Mouse (Mus musculus): ENCODE data around the gene Ovol2. TPM values are rescaled to one million over a fixed set of nuclear protein-coding genes. Genes with fewer than 3 reads are reported as not detected.
A peak's percentile ranks its signal among the peaks of the same experiment; 100 is the strongest.

Ovol2 gene
- polyA plus RNA-seq, 1 experiment from 2014 or later, result 1.2 TPM

GRCm38 (mm10) chr2:144272088-144272487, 59.9 kb downstream of the Ovol2 start:
- Histone ChIP-seq H3K27ac (ENCODE audit: low read length) (no peak overlapping the region), H3K4me2 (ENCODE audit: low read depth, low read length) (no peak overlapping the region), H3K36me3 (ENCODE audit: control insufficient read depth, insufficient read depth, low read length) (peaks cover 3% of the 10 kb centered on the region; the same call in 1 of the 2 replicates), H3K27me3 (replicated peaks; ENCODE audit: control insufficient read depth, insufficient read depth, low read length) (no peaks in the 10 kb centered on the region), H3K4me1 (ENCODE audit: control insufficient read depth, insufficient read depth, low read length) (peaks cover 14% of the 10 kb centered on the region), H3K9ac (ENCODE audit: low read depth, low read length) (peak overlapping the region; percentile 2; the same call in 1 of the 2 replicates), H3K9me3 (ENCODE audit: control insufficient read depth, low read length) (no peaks in the 10 kb centered on the region), H3K4me3 (ENCODE audit: low read length) (no peak overlapping the region)
- no peak for ATAC-seq
- 87% methylated on average over 12 of the region's 12 CpGs for WGBS

- WGBS, result under 1% methylated on average over 87 of the region's 93 CpGs
- H3K9me3 ChIP-seq (ENCODE audit: control insufficient read depth, low read length), result no peaks in the 10 kb centered on the region
Measured at GRCm38 (mm10) chr2:144270507-144271420, 61.2 kb downstream of the Ovol2 start, which contains the start of the genes Mgme1 and Snx5. Mgme1 (plus strand) TSS chr2:144270663. Snx5 (minus strand) TSS chr2:144270906.

GRCm38 (mm10) chr2:144269679-144270475, 62.1 kb downstream of the Ovol2 start:
- H3K4me2 ChIP-seq (ENCODE audit: low read depth, low read length), result peak overlapping the region; percentile 64

More at GRCm38 (mm10) chr2:144270507-144271420, 61.2 kb downstream of the Ovol2 start, which contains the start of the genes Mgme1 and Snx5:
- H3K4me3 ChIP-seq (ENCODE audit: low read length), result peak within 1 kb of the TSS; percentile 93
- H3K36me3 ChIP-seq (ENCODE audit: control insufficient read depth, insufficient read depth, low read length), result no peaks in the 10 kb centered on the region
- peak within 1 kb of the TSS; percentile 99 for H3K9ac ChIP-seq (ENCODE audit: low read depth, low read length)
- H3K27me3 ChIP-seq (replicated peaks; ENCODE audit: control insufficient read depth, insufficient read depth, low read length), result no peaks in the 10 kb centered on the region
- peaks cover 21% of the 10 kb centered on the region for H3K4me1 ChIP-seq (ENCODE audit: control insufficient read depth, insufficient read depth, low read length)
- peak within 1 kb of the TSS; percentile 98 for H3K27ac ChIP-seq (ENCODE audit: low read length)
- peak within 1 kb of the TSS; percentile 64 for H3K4me2 ChIP-seq (ENCODE audit: low read depth, low read length)
- peak; percentile 97 for ATAC-seq

GRCm38 (mm10) chr2:144269306-144269650, 62.7 kb downstream of the Ovol2 start:
- no peaks in the 10 kb centered on the region for H3K27me3 ChIP-seq (replicated peaks; ENCODE audit: control insufficient read depth, insufficient read depth, low read length)
- H3K36me3 ChIP-seq (ENCODE audit: control insufficient read depth, insufficient read depth, low read length), result peaks cover 2% of the 10 kb centered on the region; the same call in 1 of the 2 replicates
- no peaks in the 10 kb centered on the region for H3K9me3 ChIP-seq (ENCODE audit: control insufficient read depth, low read length)
- peak overlapping the region; percentile 64 for H3K4me2 ChIP-seq (ENCODE audit: low read depth, low read length)
- H3K4me1 ChIP-seq (ENCODE audit: control insufficient read depth, insufficient read depth, low read length), result peaks cover 18% of the 10 kb centered on the region
- H3K27ac ChIP-seq (ENCODE audit: low read length), result 0 out of 2 replicates have a peak overlapping the region, but pooled peaks have one; percentile 11
- 1% methylated on average over 11 of the region's 11 CpGs for WGBS
- H3K9ac ChIP-seq (ENCODE audit: low read depth, low read length), result peak overlapping the region; percentile 99
- H3K4me3 ChIP-seq (ENCODE audit: low read length), result peak overlapping the region; percentile 93
- no peak for ATAC-seq

More at GRCm38 (mm10) chr2:144269679-144270475, 62.1 kb downstream of the Ovol2 start:
- Histone ChIP-seq H3K36me3 (ENCODE audit: control insufficient read depth, insufficient read depth, low read length) (no peaks in the 10 kb centered on the region), H3K27me3 (replicated peaks; ENCODE audit: control insufficient read depth, insufficient read depth, low read length) (no peaks in the 10 kb centered on the region), H3K27ac (ENCODE audit: low read length) (peak overlapping the region; percentile 98), H3K4me1 (ENCODE audit: control insufficient read depth, insufficient read depth, low read length) (peaks cover 20% of the 10 kb centered on the region), H3K4me3 (ENCODE audit: low read length) (peak overlapping the region; percentile 93), H3K9ac (ENCODE audit: low read depth, low read length) (peak overlapping the region; percentile 99), H3K9me3 (ENCODE audit: control insufficient read depth, low read length) (no peaks in the 10 kb centered on the region)
- WGBS, result under 1% methylated on average over 32 of the region's 33 CpGs
- no peak; the same call in 1 of the 2 replicates for ATAC-seq

GRCm38 (mm10) chr2:144268446-144269305, 63.3 kb downstream of the Ovol2 start:
- Histone ChIP-seq H3K9ac (ENCODE audit: low read depth, low read length) (peak overlapping the region; percentile 99), H3K9me3 (ENCODE audit: control insufficient read depth, low read length) (no peaks in the 10 kb centered on the region), H3K4me3 (ENCODE audit: low read length) (peak overlapping the region; percentile 93), H3K36me3 (ENCODE audit: control insufficient read depth, insufficient read depth, low read length) (peaks cover 2% of the 10 kb centered on the region; the same call in 1 of the 2 replicates), H3K4me1 (ENCODE audit: control insufficient read depth, insufficient read depth, low read length) (peaks cover 17% of the 10 kb centered on the region), H3K27ac (ENCODE audit: low read length) (peak overlapping the region; percentile 57), H3K4me2 (ENCODE audit: low read depth, low read length) (peak overlapping the region; percentile 64), H3K27me3 (replicated peaks; ENCODE audit: control insufficient read depth, insufficient read depth, low read length) (no peaks in the 10 kb centered on the region)
- no peak for ATAC-seq
- 11% methylated on average over 6 of the region's 6 CpGs for WGBS

GRCm38 (mm10) chr2:144267731-144268015, 64.3 kb downstream of the Ovol2 start:
- Histone ChIP-seq H3K9ac (ENCODE audit: low read depth, low read length) (no peak overlapping the region), H3K4me2 (ENCODE audit: low read depth, low read length) (peak overlapping the region; percentile 64), H3K27me3 (replicated peaks; ENCODE audit: control insufficient read depth, insufficient read depth, low read length) (no peaks in the 10 kb centered on the region), H3K36me3 (ENCODE audit: control insufficient read depth, insufficient read depth, low read length) (peaks cover 2% of the 10 kb centered on the region; the same call in 1 of the 2 replicates), H3K9me3 (ENCODE audit: control insufficient read depth, low read length) (no peaks in the 10 kb centered on the region), H3K4me1 (ENCODE audit: control insufficient read depth, insufficient read depth, low read length) (peaks cover 25% of the 10 kb centered on the region), H3K4me3 (ENCODE audit: low read length) (peak overlapping the region; percentile 93), H3K27ac (ENCODE audit: low read length) (peak overlapping the region; percentile 57)
- 16% methylated on average over 1 of the region's 1 CpGs for WGBS
- ATAC-seq, result no peak

GRCm38 (mm10) chr2:144267004-144267730, 64.8 kb downstream of the Ovol2 start:
- Histone ChIP-seq H3K9ac (ENCODE audit: low read depth, low read length) (no peak overlapping the region), H3K4me1 (ENCODE audit: control insufficient read depth, insufficient read depth, low read length) (peaks cover 25% of the 10 kb centered on the region), H3K27ac (ENCODE audit: low read length) (peak overlapping the region; percentile 47), H3K36me3 (ENCODE audit: control insufficient read depth, insufficient read depth, low read length) (peaks cover 2% of the 10 kb centered on the region; the same call in 1 of the 2 replicates), H3K27me3 (replicated peaks; ENCODE audit: control insufficient read depth, insufficient read depth, low read length) (no peaks in the 10 kb centered on the region), H3K9me3 (ENCODE audit: control insufficient read depth, low read length) (no peaks in the 10 kb centered on the region), H3K4me3 (ENCODE audit: low read length) (peak overlapping the region; percentile 93), H3K4me2 (ENCODE audit: low read depth, low read length) (peak overlapping the region; percentile 40)
- 40% methylated on average over 5 of the region's 5 CpGs for WGBS
- ATAC-seq, result no peak
